Mouse (Mus musculus): Measurements from ENCODE around the gene Bphl. TPM values are rescaled to one million over a fixed set of nuclear protein-coding genes. Genes with fewer than 3 reads are reported as not detected.
"Not testable (repeated sequence)": the region's sequence is repeated elsewhere in the genome, so short reads cannot be mapped to it uniquely, and the experiment has no call there.

Bphl gene
- total RNA-seq, 2 experiments from 2014 or later: 39.4 to 45.2 TPM

- intact Hi-C loops (cut with DNase I): no loop called here
Observed at GRCm38 (mm10) chr13:34081926-34082325, 44.5 kb downstream of the Bphl start.

GRCm38 (mm10) chr13:34084026-34084750 lies 46.8 kb downstream of the Bphl start:
- intact Hi-C loops (cut with DNase I): no loop called here
- DNase-seq (ENCODE audit: low spot score in 2 of 2): peak in 1 of 2 experiments; percentile 39

More at GRCm38 (mm10) chr13:34081926-34082325, 44.5 kb downstream of the Bphl start:
- no peak for DNase-seq (ENCODE audit: low spot score in 2 of 2)

- intact Hi-C loops (cut with DNase I): no loop called here
- DNase-seq (ENCODE audit: low spot score in 2 of 2): no peak
Observed at GRCm38 (mm10) chr13:34087052-34087812, 49.8 kb downstream of the Bphl start.

GRCm38 (mm10) chr13:34088201-34088649 lies 50.8 kb downstream of the Bphl start:
- DNase-seq (ENCODE audit: low spot score in 2 of 2): not testable (repeated sequence)

GRCm38 (mm10) chr13:34088871-34089288 lies 51.5 kb downstream of the Bphl start:
- peak in 1 of 2 experiments; percentile 19 for DNase-seq (ENCODE audit: low spot score in 2 of 2)
- intact Hi-C loops (cut with DNase I): no loop called here

More at GRCm38 (mm10) chr13:34088201-34088649, 50.8 kb downstream of the Bphl start:
- intact Hi-C loops (cut with DNase I): not testable (repeated sequence)

GRCm38 (mm10) chr13:34089358-34089757 lies 52.0 kb downstream of the Bphl start:
- intact Hi-C loops (cut with DNase I): no loop called here

GRCm38 (mm10) chr13:34095542-34096435 lies 58.4 kb downstream of the Bphl start:
- DNase-seq (ENCODE audit: low spot score in 2 of 2): peak; percentile 79 to 97
- intact Hi-C loops (cut with DNase I): loop anchor here (1.0 to 2.0 kb wide), 2 partner anchors 17 to 37 kb away; partner anchors contain the start of gene Tubb2a

More at GRCm38 (mm10) chr13:34089358-34089757, 52.0 kb downstream of the Bphl start:
- peak in 1 of 2 experiments; percentile 14 for DNase-seq (ENCODE audit: low spot score in 2 of 2)

GRCm38 (mm10) chr13:34096455-34096854 lies 59.1 kb downstream of the Bphl start:
- peak in 1 of 2 experiments; percentile 42 for DNase-seq (ENCODE audit: low spot score in 2 of 2)
- intact Hi-C loops (cut with DNase I): loop anchor here (1.0 to 2.0 kb wide), 2 partner anchors 18 to 36 kb away; partner anchors contain the start of gene Tubb2a

GRCm38 (mm10) chr13:34097086-34097485 lies 59.7 kb downstream of the Bphl start:
- intact Hi-C loops (cut with DNase I): loop anchor here (2.0 kb wide), 1 partner anchor 18 kb away; the partner anchor contains the start of gene Tubb2a
- DNase-seq (ENCODE audit: low spot score in 2 of 2): no peak

GRCm38 (mm10) chr13:34100733-34101132 lies 63.3 kb downstream of the Bphl start:
- intact Hi-C loops (cut with DNase I): no loop called here
- DNase-seq (ENCODE audit: low spot score in 2 of 2): no peak

- DNase-seq (ENCODE audit: low spot score in 2 of 2): no peak
- intact Hi-C loops (cut with DNase I): no loop called here
Observed at GRCm38 (mm10) chr13:34101247-34101646, 63.9 kb downstream of the Bphl start.

GRCm38 (mm10) chr13:34101908-34102307 lies 64.5 kb downstream of the Bphl start:
- intact Hi-C loops (cut with DNase I): no loop called here
- DNase-seq (ENCODE audit: low spot score in 2 of 2): no peak

GRCm38 (mm10) chr13:34105364-34105763 lies 68.0 kb downstream of the Bphl start:
- DNase-seq (ENCODE audit: low spot score in 2 of 2): no peak
- intact Hi-C loops (cut with DNase I): no loop called here

GRCm38 (mm10) chr13:34106256-34106655 lies 68.9 kb downstream of the Bphl start:
- intact Hi-C loops (cut with DNase I): no loop called here
- no peak for DNase-seq (ENCODE audit: low spot score in 2 of 2)

GRCm38 (mm10) chr13:34106999-34107398 lies 69.6 kb downstream of the Bphl start:
- intact Hi-C loops (cut with DNase I): no loop called here

GRCm38 (mm10) chr13:34109035-34109676 lies 71.8 kb downstream of the Bphl start:
- intact Hi-C loops (cut with DNase I): no loop called here
- DNase-seq (ENCODE audit: low spot score in 2 of 2): no peak

More at GRCm38 (mm10) chr13:34106999-34107398, 69.6 kb downstream of the Bphl start:
- no peak for DNase-seq (ENCODE audit: low spot score in 2 of 2)

GRCm38 (mm10) chr13:34109677-34110058 lies 72.3 kb downstream of the Bphl start:
- intact Hi-C loops (cut with DNase I): no loop called here
- no peak for DNase-seq (ENCODE audit: low spot score in 2 of 2)

GRCm38 (mm10) chr13:34111019-34111418 lies 73.6 kb downstream of the Bphl start:
- intact Hi-C loops (cut with DNase I): no loop called here
- DNase-seq (ENCODE audit: low spot score in 2 of 2): no peak

GRCm38 (mm10) chr13:34111878-34112277 lies 74.5 kb downstream of the Bphl start:
- intact Hi-C loops (cut with DNase I): no loop called here
- DNase-seq (ENCODE audit: low spot score in 2 of 2): no peak

Data from left cerebral cortex, postnatal 25 days (tissue).